Mouse (Mus musculus): Measurements from ENCODE around the gene Jagn1. TPM values are rescaled to one million over a fixed set of nuclear protein-coding genes. Genes with fewer than 3 reads are reported as not detected.

The Jagn1 gene
- polyA plus RNA-seq (2014; fragmentation: Nextera tagmentation; extraction: Ambion mirVana), result 72.5 and 75.9 TPM in 2 replicates

DNA sequence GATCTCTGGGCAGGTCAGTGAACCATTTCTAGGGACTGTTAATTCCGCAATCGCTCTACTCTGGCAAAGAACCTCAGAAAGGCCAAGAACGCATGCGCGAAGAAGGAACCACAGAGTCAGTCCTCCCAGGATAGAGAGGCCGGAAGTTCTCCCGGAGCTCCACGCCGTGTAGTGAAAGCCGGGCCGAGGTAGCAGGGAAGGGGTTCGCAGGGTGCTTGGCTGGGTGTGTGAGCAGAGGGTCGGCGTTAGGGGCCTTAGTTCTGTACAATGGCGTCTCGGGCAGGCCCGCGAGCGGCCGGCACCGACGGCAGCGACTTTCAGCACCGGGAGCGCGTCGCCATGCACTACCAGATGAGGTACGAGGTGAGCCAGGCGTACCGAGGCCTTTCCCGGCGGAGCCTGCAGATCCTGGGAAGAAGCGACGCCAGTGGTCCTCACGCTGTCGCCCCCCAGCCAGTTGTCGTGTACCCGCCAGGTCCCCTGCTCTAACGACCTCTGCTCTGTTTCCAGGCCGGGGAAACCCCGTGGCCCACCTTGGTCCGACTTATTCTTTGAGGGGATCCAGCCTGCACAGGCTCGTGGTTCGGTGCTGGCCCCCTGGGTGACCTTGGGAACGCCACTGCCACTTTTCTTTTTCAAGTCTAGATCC lies at the start of gene Jagn1:
Gene Jagn1 (plus strand): TSS at position 128 of the 649 bp plus-strand sequence.
- peaks cover 8% of the 10 kb centered on the region; the same call in 1 of the 2 replicates for H3K4me1 ChIP-seq (ENCODE audit: control insufficient read depth, insufficient read depth, low read length)
- peak within 1 kb of the TSS; percentile 85 for H3K4me2 ChIP-seq (ENCODE audit: low read depth, low read length)
- H3K27ac ChIP-seq (replicated peaks; ENCODE audit: low read depth, low read length), result peak within 1 kb of the TSS; percentile 65
- ATAC-seq (ENCODE audit: low read depth) (peak; percentile 96), DNase-seq (ENCODE audit: low spot score) (peak; percentile 95)
- H3K9ac ChIP-seq (ENCODE audit: low read depth, low read length), result peak within 1 kb of the TSS; percentile 97
- WGBS, result under 1% methylated on average over 35 of the region's 45 CpGs
- no peaks in the 10 kb centered on the region for H3K27me3 ChIP-seq (replicated peaks; ENCODE audit: control insufficient read depth, insufficient read depth, low read length)
- no peaks in the 10 kb centered on the region for H3K9me3 ChIP-seq (ENCODE audit: control insufficient read depth, low read length)
- peaks cover 14% of the 10 kb centered on the region for H3K36me3 ChIP-seq (ENCODE audit: control insufficient read depth, insufficient read depth, low read length)
- H3K4me3 ChIP-seq (ENCODE audit: low read depth, low read length), result peak within 1 kb of the TSS; percentile 97

DNA sequence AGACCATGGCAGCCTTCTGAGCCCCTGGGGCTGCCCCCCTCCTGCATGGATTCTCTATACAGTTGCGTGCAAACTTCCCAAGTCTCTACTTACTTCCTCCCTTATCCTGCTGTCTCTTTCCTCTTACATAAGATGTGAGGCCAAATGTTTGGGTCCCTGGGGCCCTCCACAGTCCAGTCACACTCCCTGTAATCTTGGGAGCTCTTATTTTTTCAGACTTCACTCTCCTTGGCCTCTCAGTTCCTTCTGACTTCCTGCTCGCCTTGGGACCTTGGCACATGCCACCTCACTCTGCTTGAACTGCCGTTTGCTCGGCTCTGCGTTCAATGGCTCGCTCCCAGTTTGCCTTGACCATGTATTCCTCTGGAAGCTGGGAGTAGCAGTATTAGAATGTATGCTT lies 48.4 kb upstream of the Jagn1 start:
- 80% methylated on average over 6 of the region's 6 CpGs for WGBS
- DNase-seq (ENCODE audit: low spot score) (no peak), ATAC-seq (ENCODE audit: low read depth) (no peak)
- H3K27me3 ChIP-seq (replicated peaks; ENCODE audit: control insufficient read depth, insufficient read depth, low read length), result peaks cover 6% of the 10 kb centered on the region; the same call in 1 of the 2 replicates
- H3K36me3 ChIP-seq (ENCODE audit: control insufficient read depth, insufficient read depth, low read length), result peaks cover 36% of the 10 kb centered on the region
- no peaks in the 10 kb centered on the region for H3K9me3 ChIP-seq (ENCODE audit: control insufficient read depth, low read length)
- H3K4me1 ChIP-seq (ENCODE audit: control insufficient read depth, insufficient read depth, low read length), result 0 out of 2 replicates have a peak, but pooled peaks cover 2% of the 10 kb centered on the region
- no peak overlapping the region for H3K27ac ChIP-seq (replicated peaks; ENCODE audit: low read depth, low read length)
- no peak overlapping the region for H3K4me2 ChIP-seq (ENCODE audit: low read depth, low read length)
- H3K9ac ChIP-seq (ENCODE audit: low read depth, low read length), result no peak overlapping the region
- no peak overlapping the region for H3K4me3 ChIP-seq (ENCODE audit: low read depth, low read length)

DNA sequence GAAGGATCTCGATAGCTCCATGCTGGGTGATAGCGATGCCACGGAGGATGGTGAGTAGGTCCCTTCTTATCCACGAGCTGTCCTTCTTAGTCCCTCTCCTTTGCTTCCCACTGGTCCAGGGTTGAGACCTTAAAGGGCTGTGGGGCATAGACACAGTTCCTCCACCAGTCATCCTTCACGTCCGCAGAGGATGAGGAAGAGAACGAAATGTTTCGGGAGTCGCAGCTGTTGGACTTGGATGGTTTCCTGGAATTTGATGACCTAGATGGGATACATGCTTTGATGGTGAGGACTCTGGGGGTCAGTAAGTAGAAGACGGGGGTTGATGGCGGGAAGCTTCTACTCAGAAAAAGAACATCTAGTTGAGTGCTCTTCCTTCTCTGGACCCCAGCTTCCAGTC lies 47.6 kb upstream of the Jagn1 start:
- H3K4me3 ChIP-seq (ENCODE audit: low read depth, low read length), result no peak overlapping the region
- no peaks in the 10 kb centered on the region for H3K9me3 ChIP-seq (ENCODE audit: control insufficient read depth, low read length)
- peaks cover 6% of the 10 kb centered on the region; the same call in 1 of the 2 replicates for H3K27me3 ChIP-seq (replicated peaks; ENCODE audit: control insufficient read depth, insufficient read depth, low read length)
- H3K27ac ChIP-seq (replicated peaks; ENCODE audit: low read depth, low read length), result no peak overlapping the region
- DNase-seq (ENCODE audit: low spot score), result no peak
- ATAC-seq (ENCODE audit: low read depth), result no peak
- H3K4me2 ChIP-seq (ENCODE audit: low read depth, low read length), result no peak overlapping the region
- peaks cover 30% of the 10 kb centered on the region for H3K36me3 ChIP-seq (ENCODE audit: control insufficient read depth, insufficient read depth, low read length)
- H3K9ac ChIP-seq (ENCODE audit: low read depth, low read length), result no peak overlapping the region
- 0 out of 2 replicates have a peak, but pooled peaks cover 2% of the 10 kb centered on the region for H3K4me1 ChIP-seq (ENCODE audit: control insufficient read depth, insufficient read depth, low read length)
- WGBS, result 94% methylated on average over 11 of the region's 11 CpGs

DNA sequence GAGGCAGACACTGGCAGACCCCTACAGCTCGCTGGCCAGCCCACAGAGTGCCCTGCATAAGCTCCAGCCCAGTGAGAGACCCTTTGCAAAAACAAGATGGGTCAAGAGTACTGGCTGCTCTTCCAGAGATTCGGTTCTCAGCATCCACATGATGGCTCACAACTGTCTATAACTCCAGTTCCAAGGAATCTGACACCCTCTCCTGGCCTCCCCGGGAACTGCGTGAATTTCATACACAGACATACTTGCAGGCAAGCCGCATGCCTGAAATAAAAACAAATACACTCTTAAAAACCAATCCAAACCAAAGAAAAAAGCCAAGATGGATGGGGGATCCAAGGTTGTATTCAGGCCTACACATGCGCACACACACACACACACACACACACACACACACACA lies 46.9 kb upstream of the Jagn1 start:
- H3K9me3 ChIP-seq (ENCODE audit: control insufficient read depth, low read length), result no peaks in the 10 kb centered on the region
- ATAC-seq (ENCODE audit: low read depth) (no peak), DNase-seq (ENCODE audit: low spot score) (no peak)
- no peak overlapping the region for H3K27ac ChIP-seq (replicated peaks; ENCODE audit: low read depth, low read length)
- 93% methylated on average over 6 of the region's 6 CpGs for WGBS
- H3K4me3 ChIP-seq (ENCODE audit: low read depth, low read length), result no peak overlapping the region
- H3K27me3 ChIP-seq (replicated peaks; ENCODE audit: control insufficient read depth, insufficient read depth, low read length), result peaks cover 6% of the 10 kb centered on the region; the same call in 1 of the 2 replicates
- H3K4me1 ChIP-seq (ENCODE audit: control insufficient read depth, insufficient read depth, low read length), result 0 out of 2 replicates have a peak, but pooled peaks cover 2% of the 10 kb centered on the region
- H3K36me3 ChIP-seq (ENCODE audit: control insufficient read depth, insufficient read depth, low read length), result peaks cover 24% of the 10 kb centered on the region; the same call in 1 of the 2 replicates
- no peak overlapping the region for H3K9ac ChIP-seq (ENCODE audit: low read depth, low read length)
- no peak overlapping the region for H3K4me2 ChIP-seq (ENCODE audit: low read depth, low read length)

DNA sequence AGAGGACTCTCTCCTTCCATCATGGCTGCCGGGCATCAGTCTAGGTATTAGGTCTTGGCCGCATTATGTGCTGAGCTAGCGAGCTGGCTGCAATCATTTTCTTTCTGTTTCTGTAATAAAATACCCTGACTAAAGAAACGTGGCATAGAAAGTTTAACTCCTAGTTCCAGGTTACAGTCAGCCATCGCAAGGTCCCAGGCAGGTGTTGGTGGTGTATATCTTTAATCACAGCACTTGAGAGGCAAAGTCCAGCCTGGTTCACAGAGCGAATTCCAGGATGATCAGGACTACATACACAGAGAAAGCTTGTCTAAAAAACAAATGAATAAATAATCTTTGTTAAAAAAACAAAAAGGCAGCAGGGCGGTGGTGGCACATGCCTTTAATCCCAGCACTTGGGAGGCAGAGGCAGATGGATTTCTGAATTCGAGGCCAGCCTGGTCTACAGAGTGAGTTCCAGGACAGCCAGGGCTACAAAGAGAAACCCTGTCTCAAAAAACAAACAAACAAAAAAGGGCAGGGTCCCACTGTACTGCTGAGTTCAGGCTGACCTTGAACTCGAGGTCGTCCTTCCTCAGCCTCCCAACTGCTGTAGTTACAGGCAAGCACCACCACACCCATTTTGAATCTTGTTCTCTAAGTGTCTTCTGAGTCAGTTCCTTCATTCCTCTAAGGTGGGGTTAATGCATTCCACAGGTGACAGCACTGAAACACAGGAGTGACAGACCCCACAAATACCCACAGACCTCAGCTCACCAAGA lies 45.9 kb upstream of the Jagn1 start:
- Histone ChIP-seq H3K4me2 (ENCODE audit: low read depth, low read length) (no peak overlapping the region), H3K9ac (ENCODE audit: low read depth, low read length) (no peak overlapping the region), H3K4me1 (ENCODE audit: control insufficient read depth, insufficient read depth, low read length) (0 out of 2 replicates have a peak, but pooled peaks cover 2% of the 10 kb centered on the region), H3K9me3 (ENCODE audit: control insufficient read depth, low read length) (no peaks in the 10 kb centered on the region), H3K27ac (replicated peaks; ENCODE audit: low read depth, low read length) (no peak overlapping the region), H3K27me3 (replicated peaks; ENCODE audit: control insufficient read depth, insufficient read depth, low read length) (peaks cover 6% of the 10 kb centered on the region; the same call in 1 of the 2 replicates), H3K36me3 (ENCODE audit: control insufficient read depth, insufficient read depth, low read length) (peaks cover 15% of the 10 kb centered on the region; the same call in 1 of the 2 replicates), H3K4me3 (ENCODE audit: low read depth, low read length) (no peak overlapping the region)
- WGBS, result 81% methylated on average over 10 of the region's 10 CpGs
- ATAC-seq (ENCODE audit: low read depth), result no peak
- no peak for DNase-seq (ENCODE audit: low spot score)

DNA sequence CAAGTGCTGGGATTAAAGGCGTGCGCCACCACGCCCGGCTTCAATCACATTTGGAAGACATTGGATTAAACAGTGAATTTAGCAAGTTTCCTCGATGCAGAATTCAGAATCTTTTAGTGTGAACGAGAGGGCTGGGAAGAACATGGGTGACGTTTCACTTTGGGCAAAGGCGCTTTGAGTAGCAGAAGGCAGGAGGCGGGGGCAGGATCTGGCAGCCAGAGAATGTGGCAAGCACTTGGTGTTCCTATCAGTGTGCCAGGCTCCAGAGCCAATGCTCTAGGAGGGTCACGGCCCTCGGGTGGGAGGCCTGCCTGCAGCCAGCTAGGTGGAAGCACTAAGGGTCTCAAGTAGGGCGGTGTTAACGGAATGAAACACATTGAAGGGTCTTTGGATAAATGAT lies 40.3 kb upstream of the Jagn1 start:
- no peak overlapping the region for H3K4me3 ChIP-seq (ENCODE audit: low read depth, low read length)
- H3K36me3 ChIP-seq (ENCODE audit: control insufficient read depth, insufficient read depth, low read length), result peaks cover 9% of the 10 kb centered on the region
- H3K27me3 ChIP-seq (replicated peaks; ENCODE audit: control insufficient read depth, insufficient read depth, low read length), result no peaks in the 10 kb centered on the region
- 91% methylated on average over 13 of the region's 13 CpGs for whole genome bisulfite sequencing
- H3K9ac ChIP-seq (ENCODE audit: low read depth, low read length), result no peak overlapping the region
- no peaks in the 10 kb centered on the region for H3K4me1 ChIP-seq (ENCODE audit: control insufficient read depth, insufficient read depth, low read length)
- no peak overlapping the region for H3K4me2 ChIP-seq (ENCODE audit: low read depth, low read length)
- DNase-seq (ENCODE audit: low spot score), result no peak
- no peaks in the 10 kb centered on the region for H3K9me3 ChIP-seq (ENCODE audit: control insufficient read depth, low read length)
- H3K27ac ChIP-seq (replicated peaks; ENCODE audit: low read depth, low read length), result no peak overlapping the region
- ATAC-seq (ENCODE audit: low read depth), result no peak

DNA sequence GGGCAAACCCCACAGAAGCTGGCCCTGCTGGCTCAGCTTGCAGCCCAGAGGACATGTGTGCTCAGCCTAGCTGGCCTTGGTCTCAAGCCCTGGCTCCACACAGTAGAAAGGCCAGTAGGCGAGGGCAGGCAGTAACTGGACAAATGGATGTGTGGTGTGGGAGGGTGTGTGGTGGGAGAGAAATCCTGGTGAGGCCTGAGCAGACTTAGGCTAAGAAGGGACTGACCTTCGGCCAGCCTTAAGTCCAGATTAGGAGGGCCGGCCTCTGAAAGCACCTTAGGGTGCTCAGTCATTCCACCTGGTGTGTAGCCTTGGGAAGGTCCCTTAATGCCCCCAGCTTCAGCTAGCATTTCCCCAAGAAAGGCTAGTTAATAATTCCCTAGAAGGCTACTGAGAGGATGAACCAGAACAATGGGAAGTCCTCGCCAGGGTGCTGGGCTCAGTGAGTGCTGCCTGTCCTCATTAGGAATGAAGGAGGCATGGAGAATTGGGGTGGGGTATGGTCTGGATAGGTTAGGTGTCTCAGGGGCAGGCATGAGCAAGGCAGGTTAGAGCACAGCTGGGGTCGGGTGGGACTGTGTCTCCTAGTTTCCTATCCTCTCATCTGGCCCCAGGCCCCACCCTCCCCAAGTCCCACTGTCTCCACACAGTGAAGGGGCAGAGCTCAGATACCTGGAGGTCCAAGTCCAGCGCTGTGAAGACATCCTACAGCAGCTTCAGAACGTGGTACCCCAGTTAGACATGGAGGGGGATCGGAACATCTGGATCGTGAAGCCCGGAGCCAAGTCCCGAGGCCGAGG lies 37.5 kb upstream of the Jagn1 start:
- no peak overlapping the region for H3K4me3 ChIP-seq (ENCODE audit: low read depth, low read length)
- H3K27me3 ChIP-seq (replicated peaks; ENCODE audit: control insufficient read depth, insufficient read depth, low read length), result no peaks in the 10 kb centered on the region
- H3K4me2 ChIP-seq (ENCODE audit: low read depth, low read length), result no peak overlapping the region
- ATAC-seq (ENCODE audit: low read depth) (no peak), DNase-seq (ENCODE audit: low spot score) (no peak)
- no peaks in the 10 kb centered on the region for H3K4me1 ChIP-seq (ENCODE audit: control insufficient read depth, insufficient read depth, low read length)
- no peak overlapping the region for H3K9ac ChIP-seq (ENCODE audit: low read depth, low read length)
- no peaks in the 10 kb centered on the region for H3K9me3 ChIP-seq (ENCODE audit: control insufficient read depth, low read length)
- H3K36me3 ChIP-seq (ENCODE audit: control insufficient read depth, insufficient read depth, low read length), result peaks cover 8% of the 10 kb centered on the region
- 82% methylated on average over 12 of the region's 12 CpGs for WGBS
- H3K27ac ChIP-seq (replicated peaks; ENCODE audit: low read depth, low read length), result no peak overlapping the region

DNA sequence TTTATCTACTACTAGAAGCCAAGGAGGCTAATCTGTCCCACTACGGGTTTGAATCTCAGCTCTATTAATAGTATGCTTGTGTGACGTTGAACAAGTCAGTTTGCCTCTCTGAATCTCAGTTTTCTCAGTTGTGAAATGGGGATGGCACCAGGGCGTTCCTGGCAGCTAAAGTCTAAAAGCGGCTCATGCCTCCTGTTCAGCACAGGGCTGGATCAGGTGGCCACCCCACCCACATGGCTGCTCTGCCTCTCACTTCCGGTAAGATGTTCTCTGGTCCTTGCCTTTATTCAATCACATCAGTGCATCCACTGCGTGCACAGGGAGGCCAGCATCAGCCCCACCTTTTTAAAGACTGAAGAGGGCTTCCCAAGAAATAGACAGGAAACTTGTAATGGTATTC lies 36.9 kb upstream of the Jagn1 start:
- Histone ChIP-seq H3K36me3 (ENCODE audit: control insufficient read depth, insufficient read depth, low read length) (peaks cover 8% of the 10 kb centered on the region), H3K9ac (ENCODE audit: low read depth, low read length) (no peak overlapping the region), H3K4me3 (ENCODE audit: low read depth, low read length) (no peak overlapping the region), H3K27me3 (replicated peaks; ENCODE audit: control insufficient read depth, insufficient read depth, low read length) (no peaks in the 10 kb centered on the region), H3K4me1 (ENCODE audit: control insufficient read depth, insufficient read depth, low read length) (no peaks in the 10 kb centered on the region), H3K9me3 (ENCODE audit: control insufficient read depth, low read length) (no peaks in the 10 kb centered on the region), H3K4me2 (ENCODE audit: low read depth, low read length) (no peak overlapping the region), H3K27ac (replicated peaks; ENCODE audit: low read depth, low read length) (no peak overlapping the region)
- 90% methylated on average over 6 of the region's 6 CpGs for WGBS
- DNase-seq (ENCODE audit: low spot score) (no peak), ATAC-seq (ENCODE audit: low read depth) (no peak)

Data from embryonic facial prominence, embryonic 14.5 days (tissue).